Mouse (Mus musculus) liver, embryonic 15.5 days (tissue): ENCODE measurements at regions not wholly inside any gene's neighbourhood (a gene's known extent, or its start where the extent isn't known, plus 50 kb on each side); places are given as distances from the start of the nearest gene placed in this dataset.

Source experiments
- ATAC-seq: fragments of 200-750 bp; cut with Nextera tagmentation; 2 replicates; pipeline ENCODE4 v1.8.0; 2017; ENCODE audit warnings: moderate number of reproducible peaks, mild to moderate bottlenecking, moderate library complexity; ENCODE audit not compliant: insufficient read depth
- H3K27ac ChIP-seq: fragments of 300-500 bp; sonication (generic); replicated peaks from 2 replicates; pipeline ENCODE4 v1.5.1; 2015; ENCODE audit warnings: mild to moderate bottlenecking, inconsistent platforms
- H3K27me3 ChIP-seq: fragments of 300-500 bp; sonication (generic); 2 replicates; pipeline ENCODE4 v1.6.1; 2015; ENCODE audit warnings: mild to moderate bottlenecking, inconsistent platforms
- H3K36me3 ChIP-seq: fragments of 300-500 bp; sonication (generic); replicated peaks from 2 replicates; pipeline ENCODE4 v1.6.1; 2015; ENCODE audit warnings: moderate library complexity, mild to moderate bottlenecking, inconsistent platforms
- H3K4me1 ChIP-seq: fragments of 300-500 bp; sonication (generic); replicated peaks from 2 replicates; pipeline ENCODE4 v1.6.1; 2015; ENCODE audit warnings: inconsistent platforms
- H3K4me2 ChIP-seq: fragments of 300-500 bp; sonication (generic); 2 replicates; pipeline ENCODE4 v1.6.1; 2015; ENCODE audit warnings: moderate library complexity, mild to moderate bottlenecking, inconsistent platforms
- H3K4me3 ChIP-seq: fragments of 300-500 bp; sonication (generic); replicated peaks from 2 replicates; pipeline ENCODE4 v1.5.1; 2015; ENCODE audit warnings: mild to moderate bottlenecking, inconsistent platforms
- H3K9ac ChIP-seq: fragments of 300-500 bp; sonication (generic); 2 replicates; pipeline ENCODE4 v1.6.1; 2015; ENCODE audit warnings: moderate library complexity, mild to moderate bottlenecking, inconsistent platforms
- H3K9me3 ChIP-seq: fragments of 300-500 bp; sonication (generic); replicated peaks from 2 replicates; pipeline ENCODE4 v1.6.1; 2016; ENCODE audit warnings: inconsistent platforms
- WGBS: fragments of 180-500 bp; shearing (Covaris S2); methylation state at CpG from one replicate; pipeline ENCODE4 v1.1.7; 2015; ENCODE audit warnings: mixed read lengths; ENCODE audit not compliant: insufficient replicate concordance; 5-methylcytosine and 5-hydroxymethylcytosine counted together

- ATAC-seq: no peak
- Histone ChIP-seq H3K27me3 (no peaks in the 10 kb centered on the region), H3K9ac (no peak overlapping the region), H3K4me3 (no peak overlapping the region), H3K9me3 (no peaks in the 10 kb centered on the region), H3K36me3 (no peaks in the 10 kb centered on the region), H3K27ac (no peak overlapping the region), H3K4me1 (no peaks in the 10 kb centered on the region), H3K4me2 (no peak overlapping the region)
Measured at GRCm38 (mm10) chr6:59713004-59713403, 286.9 kb upstream of the Gprin3 start.

- H3K27me3 ChIP-seq: no peaks in the 10 kb centered on the region
- H3K4me1 ChIP-seq: no peaks in the 10 kb centered on the region
- H3K9me3 ChIP-seq: no peaks in the 10 kb centered on the region
- no peak overlapping the region for H3K9ac ChIP-seq
- peak; percentile 58 for ATAC-seq
- no peak overlapping the region for H3K4me2 ChIP-seq
- WGBS: 46% methylated on average over 3 of the region's 3 CpGs
- H3K27ac ChIP-seq: no peak overlapping the region
- no peak overlapping the region for H3K4me3 ChIP-seq
- H3K36me3 ChIP-seq: no peaks in the 10 kb centered on the region
Measured at GRCm38 (mm10) chr6:59684985-59685384, 258.9 kb upstream of the Gprin3 start.

GRCm38 (mm10) chr6:59667356-59667755 lies 241.3 kb upstream of the Gprin3 start:
- no peak overlapping the region for H3K9ac ChIP-seq
- ATAC-seq: no peak

More at GRCm38 (mm10) chr6:59667356-59667755, 241.3 kb upstream of the Gprin3 start:
- WGBS: 37% methylated on average over 3 of the region's 3 CpGs
- Histone ChIP-seq H3K36me3 (no peaks in the 10 kb centered on the region), H3K27ac (no peak overlapping the region), H3K4me2 (no peak overlapping the region), H3K9me3 (no peaks in the 10 kb centered on the region), H3K4me3 (no peak overlapping the region), H3K27me3 (no peaks in the 10 kb centered on the region), H3K4me1 (no peaks in the 10 kb centered on the region)
